Mouse (Mus musculus) forebrain, embryonic 15.5 days (tissue): Measurements from ENCODE around the gene Barx2. TPM values are rescaled to one million over a fixed set of nuclear protein-coding genes. Genes with fewer than 3 reads are reported as not detected.
A peak's percentile ranks its signal among the peaks of the same experiment; 100 is the strongest.

Experiments
- ATAC-seq: fragments of 200-750 bp; cut with Nextera tagmentation; replicated peaks from 2 replicates; pipeline ENCODE4 v1.8.0; 2017; ENCODE audit warnings: mild to moderate bottlenecking, moderate TSS enrichment, moderate library complexity
- H3K27ac ChIP-seq: fragments of 300-500 bp; sonication (generic); replicated peaks from 2 replicates; pipeline ENCODE4 v1.5.1; 2015; ENCODE audit warnings: mild to moderate bottlenecking, inconsistent platforms
- H3K27me3 ChIP-seq: fragments of 300-500 bp; sonication (generic); 2 replicates; pipeline ENCODE4 v1.6.1; 2015; ENCODE audit warnings: inconsistent platforms
- H3K36me3 ChIP-seq: fragments of 300-500 bp; sonication (generic); 2 replicates; pipeline ENCODE4 v1.6.1; 2015; ENCODE audit warnings: mild to moderate bottlenecking, inconsistent platforms
- H3K4me1 ChIP-seq: fragments of 300-500 bp; sonication (generic); 2 replicates; pipeline ENCODE4 v1.6.1; 2015; ENCODE audit warnings: inconsistent platforms
- H3K4me2 ChIP-seq: fragments of 300-500 bp; sonication (generic); replicated peaks from 2 replicates; pipeline ENCODE4 v1.6.1; 2015; ENCODE audit warnings: mild to moderate bottlenecking, inconsistent platforms
- H3K4me3 ChIP-seq: fragments of 300-500 bp; sonication (generic); 2 replicates; pipeline ENCODE4 v1.5.1; 2015; ENCODE audit warnings: mild to moderate bottlenecking, inconsistent platforms
- H3K9ac ChIP-seq: fragments of 300-500 bp; sonication (generic); replicated peaks from 2 replicates; pipeline ENCODE4 v1.6.1; 2015; ENCODE audit warnings: mild to moderate bottlenecking, inconsistent platforms
- H3K9me3 ChIP-seq: fragments of 300-500 bp; sonication (generic); 2 replicates; pipeline ENCODE4 v1.6.1; 2016; ENCODE audit warnings: inconsistent platforms
- WGBS: fragments of 180-500 bp; shearing (Covaris S2); methylation state at CpG from one replicate; pipeline ENCODE4 v1.1.7; 2015; ENCODE audit warnings: mixed read lengths; 5-methylcytosine and 5-hydroxymethylcytosine counted together
- polyA plus RNA-seq: library from polyadenylated mRNA; unstranded; fragments of >200 nt; fragmentation: Nextera tagmentation; extraction: Ambion mirVana; gene quantifications from 2 replicates; pipeline ENCODE4 v1.2.1, GENCODE M21; 2015

Gene Barx2
- polyA plus RNA-seq, 1 experiment from 2014 or later = 0.22 TPM

DNA sequence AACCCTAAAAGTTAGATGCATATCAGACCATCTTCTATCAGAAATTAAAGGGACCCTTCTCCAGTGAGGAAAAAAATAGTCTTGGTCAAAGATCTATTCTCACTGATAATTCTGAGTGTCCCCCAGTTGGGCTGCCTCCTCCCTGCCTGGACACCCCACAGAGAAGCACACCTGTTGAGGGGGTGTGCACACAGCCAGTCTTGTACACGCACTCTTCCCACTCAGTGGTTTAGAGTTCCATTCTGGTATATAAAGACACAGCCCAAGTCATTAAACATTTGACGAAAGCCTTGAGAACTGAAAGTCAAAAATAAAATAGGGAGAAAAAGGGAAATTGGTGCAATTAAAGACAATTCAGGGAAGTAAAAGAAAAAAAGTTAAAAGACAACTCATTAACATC lies 30.9 kb downstream of the Barx2 start:
- no peaks in the 10 kb centered on the region for H3K4me1 ChIP-seq
- no peak for ATAC-seq
- H3K36me3 ChIP-seq = no peaks in the 10 kb centered on the region
- H3K9ac ChIP-seq = no peak overlapping the region
- no peak overlapping the region for H3K4me3 ChIP-seq
- whole genome bisulfite sequencing = 77% methylated on average over 2 of the region's 2 CpGs
- no peaks in the 10 kb centered on the region for H3K9me3 ChIP-seq
- no peaks in the 10 kb centered on the region for H3K27me3 ChIP-seq
- H3K27ac ChIP-seq = no peak overlapping the region
- H3K4me2 ChIP-seq = no peak overlapping the region

DNA sequence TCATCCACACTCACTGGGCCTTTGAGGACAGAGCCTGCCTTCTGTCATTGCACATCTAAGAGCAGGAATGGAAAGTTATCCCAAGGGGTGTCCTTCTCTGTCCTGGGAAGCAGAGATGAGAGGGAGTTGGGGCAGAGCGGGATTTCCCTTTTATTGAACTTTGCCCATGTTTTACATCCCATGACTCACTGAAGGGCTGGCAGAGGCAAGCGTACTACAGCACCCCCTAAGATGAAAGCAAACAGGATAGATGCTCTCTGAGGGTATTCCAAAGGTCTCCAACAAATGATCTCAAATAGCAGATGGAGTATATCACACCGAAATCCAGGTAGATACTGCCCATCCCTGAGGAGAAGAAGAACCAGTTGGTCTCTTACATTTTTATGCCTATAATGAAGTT lies 37.7 kb downstream of the Barx2 start:
- H3K9me3 ChIP-seq = no peaks in the 10 kb centered on the region
- no peak overlapping the region for H3K4me2 ChIP-seq
- 0 out of 2 replicates have a peak, but pooled peaks cover 4% of the 10 kb centered on the region for H3K4me1 ChIP-seq
- no peaks in the 10 kb centered on the region for H3K27me3 ChIP-seq
- no peak overlapping the region for H3K4me3 ChIP-seq
- no peak overlapping the region for H3K27ac ChIP-seq
- WGBS = 92% methylated on average over 3 of the region's 3 CpGs
- no peaks in the 10 kb centered on the region for H3K36me3 ChIP-seq
- ATAC-seq = no peak
- H3K9ac ChIP-seq = no peak overlapping the region

DNA sequence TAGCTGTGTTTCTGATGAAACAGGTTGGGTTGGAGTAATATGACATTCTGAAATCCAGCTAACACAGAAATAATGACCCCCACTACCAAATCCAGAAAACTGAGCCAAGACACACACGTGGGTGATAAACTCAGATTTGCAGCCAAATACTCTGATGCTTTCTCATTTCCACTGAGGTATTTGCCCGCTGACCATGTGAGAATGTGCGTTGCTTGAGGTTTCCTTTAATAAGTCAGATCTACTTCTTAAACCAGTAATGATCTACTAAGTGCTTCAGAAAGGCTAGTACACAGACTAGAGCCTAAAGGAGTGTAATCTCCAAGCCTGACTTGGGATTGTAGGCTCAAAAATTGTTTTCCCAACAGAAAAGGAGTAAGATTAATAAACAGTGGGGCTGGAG lies 39.0 kb downstream of the Barx2 start:
- H3K9me3 ChIP-seq = no peaks in the 10 kb centered on the region
- H3K36me3 ChIP-seq = no peaks in the 10 kb centered on the region
- H3K9ac ChIP-seq = no peak overlapping the region
- no peak overlapping the region for H3K4me3 ChIP-seq
- 0 out of 2 replicates have a peak, but pooled peaks cover 4% of the 10 kb centered on the region for H3K4me1 ChIP-seq
- H3K4me2 ChIP-seq = no peak overlapping the region
- no peak overlapping the region for H3K27ac ChIP-seq
- ATAC-seq = no peak
- 91% methylated on average over 3 of the region's 3 CpGs for WGBS
- no peaks in the 10 kb centered on the region for H3K27me3 ChIP-seq

DNA sequence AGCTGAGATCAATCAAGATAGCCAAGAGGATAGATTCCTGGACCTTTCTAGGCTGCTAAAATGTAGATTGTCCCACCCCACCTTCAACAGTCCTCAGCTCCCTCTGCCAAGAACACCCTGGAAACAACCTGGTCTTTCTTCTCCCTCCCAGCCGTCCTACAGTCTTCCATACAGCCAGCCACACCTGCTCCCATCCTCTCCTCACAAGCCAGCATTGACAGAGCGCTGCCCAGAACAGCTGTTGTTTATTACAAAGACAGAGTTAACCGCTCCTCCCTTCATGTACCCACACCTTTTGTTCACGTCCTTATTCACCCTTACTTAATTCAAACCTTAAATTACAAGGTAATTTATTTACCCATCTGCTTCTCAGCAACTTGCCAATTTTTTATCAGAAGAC lies 41.9 kb downstream of the Barx2 start:
- 36% methylated on average over 4 of the region's 4 CpGs for WGBS
- no peak for ATAC-seq
- Histone ChIP-seq H3K27me3 (no peaks in the 10 kb centered on the region), H3K9me3 (no peaks in the 10 kb centered on the region), H3K9ac (no peak overlapping the region), H3K4me1 (0 out of 2 replicates have a peak, but pooled peaks cover 4% of the 10 kb centered on the region), H3K36me3 (no peaks in the 10 kb centered on the region), H3K4me3 (no peak overlapping the region), H3K4me2 (no peak overlapping the region), H3K27ac (no peak overlapping the region)

DNA sequence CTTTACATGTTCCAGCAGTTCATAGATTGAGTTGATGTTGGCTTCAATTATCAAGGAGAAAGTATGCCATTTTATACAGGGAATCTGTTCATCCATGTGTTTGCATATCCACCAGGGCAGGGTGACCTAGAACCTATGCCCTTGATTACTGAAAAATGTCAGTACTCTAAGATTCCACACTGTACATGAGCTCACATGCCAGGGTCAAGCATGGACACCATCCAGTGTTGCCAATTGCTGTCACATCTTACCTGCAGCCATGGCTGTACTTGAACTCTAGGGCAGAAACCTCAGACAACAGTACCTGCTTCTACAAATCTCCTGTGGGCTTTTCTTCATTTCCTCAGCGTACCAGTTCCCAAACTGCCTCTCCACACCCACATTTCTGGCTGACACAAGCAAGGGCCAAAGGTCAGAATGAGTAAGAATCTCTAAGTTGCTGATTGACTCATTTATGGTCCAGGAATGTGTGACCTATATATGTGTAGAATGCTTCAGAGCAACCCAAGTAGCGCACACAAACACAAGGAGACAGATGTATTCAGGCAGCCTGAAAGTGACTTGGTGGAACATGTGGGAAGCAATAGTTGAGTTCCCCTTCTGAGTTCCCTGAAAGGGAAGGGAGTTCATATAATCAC lies 44.3 kb downstream of the Barx2 start:
- ATAC-seq = no peak
- Histone ChIP-seq H3K36me3 (no peaks in the 10 kb centered on the region), H3K9me3 (no peaks in the 10 kb centered on the region), H3K27ac (no peak overlapping the region), H3K4me2 (no peak overlapping the region), H3K4me1 (0 out of 2 replicates have a peak, but pooled peaks cover 4% of the 10 kb centered on the region), H3K4me3 (no peak overlapping the region), H3K27me3 (no peaks in the 10 kb centered on the region), H3K9ac (no peak overlapping the region)
- WGBS = 89% methylated on average over 2 of the region's 2 CpGs

DNA sequence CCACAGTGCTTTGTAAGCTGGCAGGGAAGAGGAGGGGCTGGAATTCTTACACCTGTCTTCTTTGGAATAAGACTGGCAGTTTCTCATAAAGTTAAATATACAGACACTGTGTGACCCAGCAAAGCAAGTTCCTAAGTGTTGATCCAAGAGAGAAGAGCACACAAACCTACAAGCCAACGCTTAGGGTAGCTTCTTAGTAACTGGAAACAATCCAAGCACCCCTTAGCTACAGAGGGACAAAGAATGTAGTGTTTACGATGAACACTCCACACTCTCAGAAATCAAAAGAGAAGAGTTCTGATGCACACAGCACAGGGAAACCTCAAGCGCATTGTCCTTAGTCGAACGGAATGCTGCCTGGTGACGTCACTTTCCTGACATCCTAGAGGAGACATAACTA lies 49.4 kb downstream of the Barx2 start:
- no peaks in the 10 kb centered on the region for H3K27me3 ChIP-seq
- H3K9me3 ChIP-seq = no peaks in the 10 kb centered on the region
- ATAC-seq = no peak
- no peak overlapping the region for H3K4me2 ChIP-seq
- WGBS = 68% methylated on average over 6 of the region's 6 CpGs
- no peaks in the 10 kb centered on the region for H3K36me3 ChIP-seq
- H3K4me3 ChIP-seq = no peak overlapping the region
- peaks cover under 1% of the 10 kb centered on the region; the same call in 1 of the 2 replicates for H3K4me1 ChIP-seq
- no peak overlapping the region for H3K9ac ChIP-seq
- H3K27ac ChIP-seq = no peak overlapping the region

DNA sequence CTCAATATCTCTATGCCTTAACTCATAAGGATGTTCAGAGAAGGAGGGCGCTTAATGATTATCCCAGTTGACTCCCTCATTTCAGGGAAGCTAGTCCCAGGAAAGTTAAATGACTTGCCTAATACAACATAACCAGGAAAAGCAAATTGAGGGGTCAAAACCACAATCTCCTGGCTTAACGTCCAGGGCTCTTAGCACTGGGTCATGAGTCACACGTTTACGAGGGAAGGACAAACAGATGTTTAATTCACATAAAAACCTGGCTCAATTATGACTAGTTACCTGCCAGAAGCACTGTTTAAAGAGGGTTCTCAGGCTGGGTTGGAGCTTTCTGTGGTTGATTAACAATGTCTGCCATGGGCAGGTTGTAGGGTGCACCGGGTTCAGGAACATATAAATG lies 53.8 kb downstream of the Barx2 start:
- Histone ChIP-seq H3K4me2 (no peak overlapping the region), H3K9me3 (no peaks in the 10 kb centered on the region)

DNA sequence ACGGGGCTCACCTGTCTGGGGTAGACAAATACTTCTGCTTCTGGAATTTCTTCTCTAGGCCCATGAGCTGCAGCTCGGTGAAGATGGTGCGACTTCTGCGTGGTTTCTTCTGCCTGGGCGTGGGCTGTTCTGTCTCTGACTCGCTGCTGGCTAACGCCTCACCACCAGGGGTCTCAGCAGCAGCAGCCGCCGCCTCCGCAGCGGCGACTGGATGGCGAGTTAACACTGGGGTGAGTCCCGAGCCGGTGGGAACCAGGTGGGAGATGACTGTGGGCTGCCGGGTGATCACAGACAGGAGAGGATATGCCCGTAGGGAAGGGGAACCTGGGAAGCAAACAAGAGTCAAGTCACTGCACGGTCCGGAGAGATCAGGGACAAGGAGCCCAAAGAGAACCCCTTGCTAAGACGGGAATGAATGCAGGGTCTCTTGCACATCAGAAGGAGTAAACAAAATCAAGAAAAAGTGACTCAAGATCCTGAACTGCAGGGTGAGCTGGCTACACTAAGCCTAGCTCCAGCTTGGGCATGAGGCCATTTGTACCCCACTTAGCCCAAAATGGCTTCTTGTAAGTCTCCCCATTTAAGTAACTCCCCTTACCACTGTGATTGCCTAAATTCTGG lies 54.4 kb downstream of the Barx2 start:
- Histone ChIP-seq H3K9ac (no peak overlapping the region), H3K4me1 (peaks cover 6% of the 10 kb centered on the region; the same call in 1 of the 2 replicates), H3K36me3 (no peaks in the 10 kb centered on the region), H3K4me2 (peak overlapping the region; percentile 39), H3K27ac (no peak overlapping the region), H3K9me3 (no peaks in the 10 kb centered on the region), H3K4me3 (peak overlapping the region; percentile 23), H3K27me3 (no peaks in the 10 kb centered on the region)
- WGBS = 8% methylated on average over 20 of the region's 20 CpGs
- ATAC-seq = peak; percentile 43; the same call in 1 of the 2 replicates

More for the DNA sequence above, 53.8 kb downstream of the Barx2 start:
- Histone ChIP-seq H3K4me3 (no peak overlapping the region), H3K36me3 (no peaks in the 10 kb centered on the region), H3K27me3 (no peaks in the 10 kb centered on the region), H3K9ac (no peak overlapping the region), H3K4me1 (peaks cover 6% of the 10 kb centered on the region; the same call in 1 of the 2 replicates), H3K27ac (no peak overlapping the region)
- 88% methylated on average over 5 of the region's 5 CpGs for WGBS
- ATAC-seq = no peak

DNA sequence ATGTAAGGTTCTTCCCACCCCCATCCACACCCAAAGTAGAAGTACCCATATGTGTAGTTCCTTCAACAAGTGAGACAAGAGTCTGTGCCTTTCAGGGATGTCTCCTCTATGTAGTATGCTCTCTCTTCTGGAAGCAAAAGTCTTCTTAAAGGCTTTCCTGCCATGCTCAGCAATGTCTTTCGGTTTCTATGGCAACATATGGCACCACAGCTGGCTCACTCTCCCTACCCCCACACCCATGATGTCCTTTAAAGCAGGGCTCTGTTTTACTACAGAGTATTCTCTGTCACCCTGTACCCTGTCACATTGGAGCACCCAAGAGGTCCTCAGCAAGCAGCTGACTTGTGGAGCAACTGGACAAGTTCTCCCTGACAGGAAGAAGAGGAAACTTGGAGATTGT lies 55.8 kb downstream of the Barx2 start:
- no peak overlapping the region for H3K4me2 ChIP-seq
- H3K36me3 ChIP-seq = no peaks in the 10 kb centered on the region
- 85% methylated on average over 1 of the region's 1 CpGs for WGBS
- no peaks in the 10 kb centered on the region for H3K27me3 ChIP-seq
- 0 out of 2 replicates have a peak, but pooled peaks have one; percentile 57 for ATAC-seq
- no peaks in the 10 kb centered on the region for H3K9me3 ChIP-seq
- H3K4me3 ChIP-seq = no peak overlapping the region
- H3K4me1 ChIP-seq = peaks cover 6% of the 10 kb centered on the region; the same call in 1 of the 2 replicates
- no peak overlapping the region for H3K9ac ChIP-seq
- no peak overlapping the region for H3K27ac ChIP-seq

DNA sequence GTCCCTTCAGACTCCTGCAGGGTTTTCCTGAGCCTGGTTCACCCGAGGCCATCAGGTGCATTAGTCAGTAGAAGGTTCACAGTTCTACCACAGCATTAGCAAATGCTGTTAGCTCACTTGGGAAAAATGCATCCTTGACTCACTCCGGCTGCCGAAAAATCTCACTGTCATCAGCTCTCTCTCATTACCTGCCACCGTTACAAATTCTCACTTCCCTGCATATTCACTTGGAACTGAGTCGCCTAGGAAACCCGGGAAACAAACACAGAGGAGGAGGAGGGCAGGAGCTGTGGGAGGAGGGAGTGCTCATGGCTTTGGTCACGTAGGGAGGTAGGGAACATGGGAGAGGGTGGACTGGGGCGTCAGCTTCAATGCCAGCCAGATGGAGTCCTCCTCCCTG lies 56.8 kb downstream of the Barx2 start:
- no peak overlapping the region for H3K9ac ChIP-seq
- no peak overlapping the region for H3K4me3 ChIP-seq
- H3K27me3 ChIP-seq = no peaks in the 10 kb centered on the region
- no peaks in the 10 kb centered on the region for H3K9me3 ChIP-seq
- WGBS = 52% methylated on average over 8 of the region's 8 CpGs
- H3K4me2 ChIP-seq = no peak overlapping the region
- ATAC-seq = no peak
- no peaks in the 10 kb centered on the region for H3K36me3 ChIP-seq
- H3K27ac ChIP-seq = no peak overlapping the region
- H3K4me1 ChIP-seq = peaks cover 6% of the 10 kb centered on the region; the same call in 1 of the 2 replicates

DNA sequence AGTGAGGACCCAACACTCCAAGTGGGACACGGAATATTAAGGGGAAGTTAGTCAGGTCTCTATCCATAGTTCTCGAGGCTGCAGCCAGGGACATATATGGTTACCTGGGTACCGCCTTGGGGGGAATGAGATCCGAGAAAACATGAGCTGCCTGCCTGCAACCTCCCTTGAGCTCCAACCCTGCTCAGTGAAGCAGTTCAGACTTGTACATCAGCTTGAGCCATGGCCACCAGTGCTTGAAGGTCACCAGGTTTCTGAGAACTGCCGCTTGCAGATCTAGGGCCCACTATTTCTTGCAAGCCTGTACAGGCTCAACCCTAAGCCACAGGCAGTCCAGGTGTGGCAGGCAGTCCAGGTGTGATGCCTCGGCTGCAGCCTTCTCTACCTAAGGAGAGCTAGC lies 57.6 kb downstream of the Barx2 start:
- Histone ChIP-seq H3K27ac (no peak overlapping the region), H3K9me3 (no peaks in the 10 kb centered on the region), H3K27me3 (no peaks in the 10 kb centered on the region), H3K4me3 (no peak overlapping the region), H3K36me3 (no peaks in the 10 kb centered on the region), H3K4me1 (peaks cover 6% of the 10 kb centered on the region; the same call in 1 of the 2 replicates), H3K9ac (no peak overlapping the region), H3K4me2 (no peak overlapping the region)
- 94% methylated on average over 6 of the region's 6 CpGs for WGBS
- no peak for ATAC-seq

DNA sequence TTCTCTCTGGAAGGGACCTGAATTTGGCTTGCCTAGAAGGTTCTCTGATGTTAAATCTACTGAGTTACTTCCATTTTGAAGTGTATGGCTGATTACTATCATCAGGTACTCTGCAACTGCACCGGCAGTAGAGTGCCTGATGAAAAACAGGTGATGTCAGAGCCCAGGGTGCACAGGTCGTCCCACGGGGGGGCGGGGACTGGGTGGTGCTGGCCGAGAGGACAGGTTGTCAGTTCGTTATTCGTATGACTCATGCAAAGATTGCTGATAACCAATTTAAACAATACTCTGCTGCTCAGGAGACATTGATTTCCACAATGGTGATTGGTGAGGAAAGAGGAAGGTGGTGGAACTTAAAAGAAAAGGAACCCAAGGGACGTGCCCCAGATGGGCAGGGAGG lies 61.6 kb downstream of the Barx2 start:
- no peaks in the 10 kb centered on the region for H3K4me1 ChIP-seq
- no peaks in the 10 kb centered on the region for H3K36me3 ChIP-seq
- H3K4me2 ChIP-seq = no peak overlapping the region
- H3K27me3 ChIP-seq = no peaks in the 10 kb centered on the region
- WGBS = 77% methylated on average over 8 of the region's 8 CpGs
- H3K4me3 ChIP-seq = no peak overlapping the region
- ATAC-seq = no peak
- no peak overlapping the region for H3K9ac ChIP-seq
- no peak overlapping the region for H3K27ac ChIP-seq
- no peaks in the 10 kb centered on the region for H3K9me3 ChIP-seq
